Mouse (Mus musculus) bone marrow macrophage, adult 2 months (primary cell): ENCODE measurements at regions not wholly inside any gene's neighbourhood (a gene's known extent, or its start where the extent isn't known, plus 50 kb on each side); places are given as distances from the start of the nearest gene placed in this dataset.

Experiments
- CTCF ChIP-seq: IDR thresholded peaks from 2 replicates; pipeline ENCODE4 v1.5.1; 2012; ENCODE audit warnings: low read depth, mild to moderate bottlenecking, low read length, moderate library complexity
- POLR2A ChIP-seq: IDR thresholded peaks from 2 replicates; pipeline ENCODE4 v1.6.1; 2012; ENCODE audit warnings: mild to moderate bottlenecking, low read depth, low read length, borderline replicate concordance

DNA sequence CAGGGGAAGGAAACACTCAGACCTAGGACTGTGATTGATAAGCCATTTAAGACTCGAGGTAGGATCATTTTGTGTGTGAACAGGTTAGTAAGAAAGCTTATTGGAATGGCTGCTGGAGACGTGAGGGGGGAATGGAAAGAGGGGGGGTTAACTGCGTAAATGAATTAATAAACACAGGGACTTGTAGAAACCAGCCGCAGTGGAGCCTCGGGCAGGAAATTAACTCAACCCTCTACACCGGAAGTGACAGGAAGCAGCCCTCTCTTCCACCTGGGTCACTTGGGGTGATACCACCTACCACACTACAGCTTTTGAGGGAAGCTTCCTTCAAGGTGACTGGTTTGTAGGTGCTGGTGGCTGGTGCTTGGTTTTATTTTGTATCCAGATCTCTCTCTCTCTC, 54.9 kb downstream of the Rplp1 start:
- TF ChIP-seq POLR2A (no peak), CTCF (no peak)
